Mouse (Mus musculus) limb, embryonic 11.5 days (tissue): ENCODE data around the gene Trim25. TPM values are rescaled to one million over a fixed set of nuclear protein-coding genes. Genes with fewer than 3 reads are reported as not detected.

Experiments
- ATAC-seq: fragments of 200-750 bp; cut with Nextera tagmentation; 2 replicates; pipeline ENCODE4 v1.8.0; 2017; ENCODE audit warnings: low read depth; ENCODE audit not compliant: insufficient number of reproducible peaks, low FRiP score, low TSS enrichment
- DNase-seq: peaks from one replicate; pipeline ENCODE4 v3.0.0-alpha.2; 2015; ENCODE audit warnings: low spot score
- H3K27ac ChIP-seq: fragments of 300-500 bp; sonication (generic); replicated peaks from 2 replicates; pipeline ENCODE4 v1.5.1; 2014; ENCODE audit warnings: low read depth, mild to moderate bottlenecking, low read length
- H3K27me3 ChIP-seq: fragments of 300-500 bp; sonication (generic); 2 replicates; pipeline ENCODE4 v1.6.1; 2014; ENCODE audit warnings: mild to moderate bottlenecking, low read length, mixed read lengths; ENCODE audit not compliant: control insufficient read depth, insufficient read depth
- H3K36me3 ChIP-seq: fragments of 300-500 bp; sonication (generic); 2 replicates; pipeline ENCODE4 v1.6.1; 2014; ENCODE audit warnings: mild to moderate bottlenecking, low read length, moderate library complexity, mixed read lengths; ENCODE audit not compliant: control insufficient read depth, insufficient read depth
- H3K4me1 ChIP-seq: fragments of 300-500 bp; sonication (generic); 2 replicates; pipeline ENCODE4 v1.6.1; 2014; ENCODE audit warnings: low read length, mixed read lengths; ENCODE audit not compliant: control insufficient read depth, insufficient read depth
- H3K4me2 ChIP-seq: fragments of 300-500 bp; sonication (generic); 2 replicates; pipeline ENCODE4 v1.6.1; 2014; ENCODE audit warnings: low read depth, mild to moderate bottlenecking, moderate library complexity; ENCODE audit not compliant: severe bottlenecking
- H3K4me3 ChIP-seq: fragments of 300-500 bp; sonication (generic); 2 replicates; pipeline ENCODE4 v1.5.1; 2014; ENCODE audit warnings: low read depth, low read length
- H3K9ac ChIP-seq: fragments of 300-500 bp; sonication (generic); 2 replicates; pipeline ENCODE4 v1.6.1; 2014; ENCODE audit warnings: mild to moderate bottlenecking, low read length
- H3K9me3 ChIP-seq: fragments of 300-500 bp; sonication (generic); 2 replicates; pipeline ENCODE4 v1.6.1; 2016; ENCODE audit warnings: low read length; ENCODE audit not compliant: control insufficient read depth
- WGBS: fragments of 180-500 bp; shearing (Covaris S2); extraction: QIAGEN DNeasy Blood & Tissue Kit; methylation state at CpG from one replicate; pipeline ENCODE4 v1.1.7; 2014; 5-methylcytosine and 5-hydroxymethylcytosine counted together
- polyA plus RNA-seq: library from polyadenylated mRNA; unstranded; fragments of >200 nt; fragmentation: Nextera tagmentation; extraction: Ambion mirVana; gene quantifications from 2 replicates; pipeline ENCODE4 v1.2.1, GENCODE M21; 2014

Gene Trim25
- polyA plus RNA-seq, 1 experiment from 2014 or later: 2.3 TPM

- DNase-seq (no peak), ATAC-seq (no peak)
- no peaks in the 10 kb centered on the region for H3K36me3 ChIP-seq
- no peaks in the 10 kb centered on the region for H3K27me3 ChIP-seq
- H3K9me3 ChIP-seq: no peaks in the 10 kb centered on the region
- H3K9ac ChIP-seq: no peak overlapping the region
- H3K4me2 ChIP-seq: no peak overlapping the region
- H3K27ac ChIP-seq: no peak overlapping the region
- WGBS: 84% methylated on average over 7 of the region's 7 CpGs
- H3K4me1 ChIP-seq: 0 out of 2 replicates have a peak, but pooled peaks cover 2% of the 10 kb centered on the region
- H3K4me3 ChIP-seq: no peak overlapping the region
Measured at GRCm38 (mm10) chr11:89021687-89022086, 22.5 kb downstream of the Trim25 start.

- no peak overlapping the region for H3K9ac ChIP-seq
- no peak overlapping the region for H3K27ac ChIP-seq
- H3K4me1 ChIP-seq: 0 out of 2 replicates have a peak, but pooled peaks cover 2% of the 10 kb centered on the region
- no peaks in the 10 kb centered on the region for H3K9me3 ChIP-seq
- ATAC-seq (no peak), DNase-seq (no peak)
- no peaks in the 10 kb centered on the region for H3K27me3 ChIP-seq
- WGBS: 62% methylated on average over 8 of the region's 8 CpGs
- H3K4me3 ChIP-seq: no peak overlapping the region
- H3K36me3 ChIP-seq: no peaks in the 10 kb centered on the region
- no peak overlapping the region for H3K4me2 ChIP-seq
Measured at GRCm38 (mm10) chr11:89022120-89022731, 23.1 kb downstream of the Trim25 start.

DNA sequence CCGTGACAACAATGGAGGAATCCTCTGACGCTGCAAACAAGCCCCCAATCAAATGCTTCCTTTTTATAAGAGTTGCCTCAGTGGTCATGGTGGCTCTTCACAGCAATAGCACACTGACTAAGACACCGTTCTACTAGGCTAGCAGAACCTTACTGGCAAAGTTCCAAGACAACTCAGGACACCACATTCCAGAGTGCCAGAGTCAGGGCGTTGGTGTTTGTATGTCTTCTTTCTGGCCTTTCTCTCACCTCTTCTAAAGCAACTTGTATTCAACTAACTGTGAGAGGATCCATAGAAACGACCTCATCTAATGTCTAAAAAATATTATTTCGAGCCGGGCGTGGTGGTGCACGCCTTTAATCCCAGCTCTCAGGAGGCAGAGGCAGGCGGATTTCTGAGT is 24.3 kb downstream of the Trim25 start:
- no peaks in the 10 kb centered on the region for H3K9me3 ChIP-seq
- H3K4me2 ChIP-seq: no peak overlapping the region
- H3K4me3 ChIP-seq: no peak overlapping the region
- DNase-seq (no peak), ATAC-seq (no peak)
- H3K36me3 ChIP-seq: no peaks in the 10 kb centered on the region
- 80% methylated on average over 10 of the region's 10 CpGs for WGBS
- H3K27me3 ChIP-seq: no peaks in the 10 kb centered on the region
- H3K27ac ChIP-seq: no peak overlapping the region
- no peak overlapping the region for H3K9ac ChIP-seq
- 0 out of 2 replicates have a peak, but pooled peaks cover 2% of the 10 kb centered on the region for H3K4me1 ChIP-seq

DNA sequence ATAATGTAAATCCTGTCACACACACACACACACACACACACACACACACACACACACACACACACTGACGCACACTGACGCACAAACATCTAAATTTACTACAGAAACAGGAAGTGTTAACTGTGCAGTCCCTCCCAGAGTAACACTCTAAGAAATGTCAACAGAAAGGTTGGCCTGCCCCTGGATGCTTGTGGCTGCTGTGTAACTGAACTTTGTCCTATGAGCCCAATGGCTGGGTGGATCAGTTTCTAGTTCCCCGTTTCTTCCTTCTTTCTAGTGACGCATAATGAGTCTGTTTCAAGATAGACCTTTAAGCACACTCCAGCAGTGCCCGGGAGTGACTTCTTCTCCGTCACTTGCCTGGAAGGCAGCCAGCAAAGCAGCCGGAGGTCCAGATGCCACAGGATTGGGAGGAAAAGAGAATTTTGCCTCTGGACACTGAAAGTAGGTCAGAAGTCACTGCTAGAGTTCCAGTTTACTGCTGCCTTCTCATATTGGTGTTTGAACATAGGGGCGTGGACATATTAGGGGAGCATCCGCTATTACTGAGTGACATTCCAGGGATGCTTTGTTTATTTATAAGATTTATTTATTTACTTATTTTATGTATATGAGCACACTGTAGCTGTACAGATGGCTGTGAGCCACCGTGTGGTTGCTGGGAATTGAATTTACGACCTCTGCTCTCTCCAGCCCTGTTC is 25.2 kb downstream of the Trim25 start:
- ATAC-seq (no peak), DNase-seq (no peak)
- H3K4me2 ChIP-seq: no peak overlapping the region
- H3K4me3 ChIP-seq: no peak overlapping the region
- no peaks in the 10 kb centered on the region for H3K36me3 ChIP-seq
- no peaks in the 10 kb centered on the region for H3K27me3 ChIP-seq
- no peak overlapping the region for H3K9ac ChIP-seq
- no peaks in the 10 kb centered on the region for H3K9me3 ChIP-seq
- 0 out of 2 replicates have a peak, but pooled peaks cover 2% of the 10 kb centered on the region for H3K4me1 ChIP-seq
- no peak overlapping the region for H3K27ac ChIP-seq
- 77% methylated on average over 11 of the region's 11 CpGs for WGBS

GRCm38 (mm10) chr11:89025603-89026002 is 26.4 kb downstream of the Trim25 start:
- Histone ChIP-seq H3K27ac (no peak overlapping the region), H3K4me2 (no peak overlapping the region), H3K27me3 (no peaks in the 10 kb centered on the region), H3K36me3 (no peaks in the 10 kb centered on the region), H3K9ac (no peak overlapping the region), H3K4me3 (no peak overlapping the region), H3K4me1 (0 out of 2 replicates have a peak, but pooled peaks cover 2% of the 10 kb centered on the region), H3K9me3 (no peaks in the 10 kb centered on the region)
- DNase-seq: no peak
- ATAC-seq: no peak
- WGBS: 77% methylated on average over 3 of the region's 3 CpGs

GRCm38 (mm10) chr11:89026117-89026516 is 26.9 kb downstream of the Trim25 start:
- no peak for ATAC-seq
- DNase-seq: no peak
- Histone ChIP-seq H3K27me3 (no peaks in the 10 kb centered on the region), H3K4me3 (no peak overlapping the region), H3K4me2 (no peak overlapping the region), H3K9me3 (no peaks in the 10 kb centered on the region), H3K27ac (no peak overlapping the region), H3K36me3 (no peaks in the 10 kb centered on the region), H3K4me1 (0 out of 2 replicates have a peak, but pooled peaks cover 2% of the 10 kb centered on the region), H3K9ac (no peak overlapping the region)
- WGBS: 94% methylated on average over 3 of the region's 3 CpGs

GRCm38 (mm10) chr11:89027955-89028361 is 28.8 kb downstream of the Trim25 start:
- H3K27ac ChIP-seq: no peak overlapping the region
- 0 out of 2 replicates have a peak, but pooled peaks cover 2% of the 10 kb centered on the region for H3K4me1 ChIP-seq
- no peaks in the 10 kb centered on the region for H3K27me3 ChIP-seq
- H3K4me2 ChIP-seq: no peak overlapping the region
- 82% methylated on average over 10 of the region's 10 CpGs for WGBS
- DNase-seq: no peak
- no peak overlapping the region for H3K4me3 ChIP-seq
- H3K9ac ChIP-seq: no peak overlapping the region
- H3K9me3 ChIP-seq: no peaks in the 10 kb centered on the region
- no peaks in the 10 kb centered on the region for H3K36me3 ChIP-seq
- ATAC-seq: no peak

DNA sequence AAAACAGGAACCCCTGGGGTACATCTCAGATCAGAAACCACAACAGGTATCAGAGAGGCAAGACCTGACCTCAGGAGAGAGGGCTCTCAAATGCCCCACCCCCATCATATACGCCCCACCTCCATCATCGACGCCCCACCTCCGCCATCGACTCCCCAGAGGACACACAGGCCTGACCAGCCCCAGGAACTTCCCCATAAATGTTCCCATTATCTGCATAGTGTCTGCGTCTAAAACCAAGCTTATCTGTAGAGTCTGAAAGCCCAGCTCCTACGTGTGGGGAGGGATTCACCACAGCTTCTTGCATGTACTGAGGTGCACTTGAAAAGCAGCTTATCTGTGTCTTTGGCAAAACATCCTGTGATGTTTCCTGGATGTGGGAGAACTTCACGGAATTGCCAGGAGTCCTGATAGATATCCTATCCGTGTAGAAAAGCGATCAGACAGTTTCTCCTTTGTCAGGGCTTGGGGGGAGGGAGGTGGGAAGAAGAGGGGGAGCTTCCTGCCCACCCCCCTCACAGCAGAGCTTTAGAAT is 29.8 kb downstream of the Trim25 start:
- DNase-seq: no peak

More for the DNA sequence above, 29.8 kb downstream of the Trim25 start:
- Histone ChIP-seq H3K27me3 (no peaks in the 10 kb centered on the region), H3K4me3 (no peak overlapping the region), H3K27ac (no peak overlapping the region), H3K4me2 (no peak overlapping the region), H3K9me3 (no peaks in the 10 kb centered on the region), H3K9ac (no peak overlapping the region), H3K36me3 (no peaks in the 10 kb centered on the region), H3K4me1 (0 out of 2 replicates have a peak, but pooled peaks cover 2% of the 10 kb centered on the region)
- no peak for ATAC-seq
- WGBS: 59% methylated on average over 10 of the region's 10 CpGs
